In the genomic region with DNA sequence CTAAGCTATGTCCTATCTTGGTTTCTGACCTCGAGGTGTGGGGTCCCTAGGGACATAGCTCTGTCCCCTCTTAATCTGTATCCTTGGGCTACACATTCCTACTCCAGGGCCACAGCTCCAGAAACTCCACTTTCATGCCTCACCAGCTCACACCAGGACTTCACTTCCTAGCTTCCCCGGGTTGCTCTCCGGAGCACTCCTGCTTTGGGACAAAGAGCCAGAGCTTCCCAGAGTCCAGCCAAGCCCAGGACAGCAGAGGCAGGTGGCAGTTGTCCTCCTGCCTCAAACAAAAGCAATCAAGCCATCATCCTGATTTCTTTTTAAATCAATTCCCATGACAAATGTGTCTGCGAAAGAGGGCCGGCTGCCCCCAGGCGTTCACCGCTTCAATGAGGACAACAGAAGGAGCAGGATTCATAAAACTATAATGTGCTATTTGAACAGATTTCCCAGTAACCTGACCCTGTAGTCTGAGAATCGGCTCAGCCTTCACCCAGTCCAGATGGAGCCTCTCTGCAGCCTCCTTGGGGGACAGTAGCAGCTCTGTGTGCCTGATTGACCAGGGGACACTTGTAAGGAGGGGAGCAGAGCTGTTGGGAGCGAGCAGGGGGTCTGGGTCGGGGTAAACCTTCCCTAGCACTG, we compare ENCODE assay signal across 13 mouse cellular contexts. TPM values are rescaled to one million over a fixed set of nuclear protein-coding genes. Genes with fewer than 3 reads are reported as not detected.
DNase-seq lines count a peak whose midpoint lies in the region; ATAC-seq lines count a peak whose summit lies in the region.
"Had no signal": no experiment of that assay in that cellular context is flagged by ENCODE, and none has a peak within 500 bp of the region (broad histone marks: within the 10 kb centered on the region; RNA-seq: fewer than 3 reads in every experiment).

No protein-coding gene starts in this region.

- intact Hi-C loops in left cerebral cortex, postnatal 36 days (cut with DNase I) = no loop called here

- DNase-seq in cerebellum, adult 9-11 months = peak; percentile 25
- DNase-seq in neural tube, embryonic 11.5 days (ENCODE audit: low spot score) = peak; percentile 77
- DNase-seq in neural tube, embryonic 10.5 days (ENCODE audit: extremely low spot score, low spot score) = no peak
- DNase-seq in retina, embryonic 14.5 days (ENCODE audit: low spot score) = peak; percentile 74
- DNase-seq in left cerebral cortex, postnatal 36 days (ENCODE audit: low spot score in 2 of 2) = no peak
- no peak for DNase-seq in gastrocnemius, postnatal 4 days (ENCODE audit: low spot score in 2 of 2)
- DNase-seq: kidney, adult 2 months had no signal

- no peak overlapping the region for H3K4me2 ChIP-seq in neural tube, embryonic 11.5 days (ENCODE audit: low read depth)
- no peak overlapping the region for H3K4me2 ChIP-seq in hindbrain, embryonic 16.5 days (ENCODE audit: low read length)
- H3K4me2 ChIP-seq: embryonic facial prominence, embryonic 13.5 days; liver, embryonic 15.5 days had no signal

- H3K27ac ChIP-seq in neural tube, embryonic 11.5 days (ENCODE audit: low read depth, low read length) = peak overlapping the region; percentile 88
- peak overlapping the region; percentile 26; the same call in 1 of the 2 replicates for H3K27ac ChIP-seq in hindbrain, embryonic 16.5 days (ENCODE audit: low read depth, low read length)
- H3K27ac ChIP-seq: embryonic facial prominence, embryonic 13.5 days; liver, embryonic 15.5 days had no signal

- no peaks in the 10 kb centered on the region for H3K27me3 ChIP-seq in neural tube, embryonic 11.5 days (ENCODE audit: control insufficient read depth, insufficient read depth, low read length)
- no peaks in the 10 kb centered on the region for H3K27me3 ChIP-seq in hindbrain, embryonic 16.5 days (replicated peaks; ENCODE audit: control insufficient read depth, insufficient read depth, low read length)

- peaks cover 35% of the 10 kb centered on the region for H3K4me1 ChIP-seq in neural tube, embryonic 11.5 days (ENCODE audit: control insufficient read depth, insufficient read depth, low read length)
- peaks cover 30% of the 10 kb centered on the region for H3K4me1 ChIP-seq in hindbrain, embryonic 16.5 days (ENCODE audit: control insufficient read depth, insufficient read depth, low read depth, low read length)
- H3K4me1 ChIP-seq: liver, embryonic 15.5 days had no signal

- H3K4me3 ChIP-seq in neural tube, embryonic 11.5 days (ENCODE audit: low read depth, low read length) = no peak overlapping the region
- H3K4me3 ChIP-seq in hindbrain, embryonic 16.5 days (ENCODE audit: low read length) = no peak overlapping the region
- H3K4me3 ChIP-seq: embryonic facial prominence, embryonic 13.5 days; liver, embryonic 15.5 days had no signal

- ATAC-seq in cerebellum, adult (ENCODE audit: insufficient number of reproducible peaks, low FRiP score, low TSS enrichment) = no peak
- ATAC-seq in neural tube, embryonic 11.5 days (ENCODE audit: insufficient read depth, low FRiP score, low TSS enrichment) = peak; percentile 62
- no peak for ATAC-seq in hindbrain, embryonic 16.5 days

- H3K36me3 ChIP-seq in neural tube, embryonic 11.5 days (ENCODE audit: control insufficient read depth, insufficient read depth, low read length) = no peaks in the 10 kb centered on the region
- no peaks in the 10 kb centered on the region for H3K36me3 ChIP-seq in hindbrain, embryonic 16.5 days (ENCODE audit: control insufficient read depth, insufficient read depth, low read length)
- H3K36me3 ChIP-seq: embryonic facial prominence, embryonic 13.5 days; liver, embryonic 15.5 days had no signal

- H3K9me3 ChIP-seq in neural tube, embryonic 11.5 days (ENCODE audit: control insufficient read depth, low read length) = no peaks in the 10 kb centered on the region
- H3K9me3 ChIP-seq in hindbrain, embryonic 16.5 days (ENCODE audit: control insufficient read depth, low read length) = no peaks in the 10 kb centered on the region
- H3K9me3 ChIP-seq: embryonic facial prominence, embryonic 13.5 days; liver, embryonic 15.5 days had no signal

- H3K9ac ChIP-seq in neural tube, embryonic 11.5 days (ENCODE audit: low read length) = 0 out of 2 replicates have a peak overlapping the region, but pooled peaks have one; percentile 7
- no peak overlapping the region for H3K9ac ChIP-seq in hindbrain, embryonic 16.5 days (ENCODE audit: low read depth, low read length)
- H3K9ac ChIP-seq: embryonic facial prominence, embryonic 13.5 days; liver, embryonic 15.5 days had no signal

- 28% methylated on average over 10 of the region's 10 CpGs for WGBS in neural tube, embryonic 11.5 days
- 21% methylated on average over 10 of the region's 10 CpGs for WGBS in hindbrain, embryonic 16.5 days

RNA-seq across cellular contexts. Expression of gene Ccdc182, which starts 15.3 kb away (rescaled TPM):
- 17.9 and 18.4 TPM in 2 replicates for polyA plus RNA-seq in neural tube, embryonic 11.5 days (2014; fragmentation: Nextera tagmentation; extraction: Ambion mirVana)
- 0.13 TPM in 1 of 2 replicates, not detected in the other for polyA plus RNA-seq in hindbrain, embryonic 16.5 days (2015; fragmentation: Nextera tagmentation; extraction: Ambion mirVana)
- not detected for total RNA-seq in left cerebral cortex, postnatal 36 days (2021)
- not detected for total RNA-seq in gastrocnemius, postnatal 4 days (2021)
- polyA plus RNA-seq: heart, embryonic 16.5 days; liver, embryonic 15.5 days; small intestine, adult 2 months had no signal

Comparison
In these comparisons a context has a peak if more than half of its experiments do, and no peak if none do; other contexts are left out.
1. DNase-seq: peak in cerebellum, adult 9-11 months (single experiment), neural tube, embryonic 11.5 days (single experiment) and retina, embryonic 14.5 days (single experiment); none in neural tube, embryonic 10.5 days (single experiment), left cerebral cortex, postnatal 36 days (0 of 2) and gastrocnemius, postnatal 4 days (0 of 2).